Mouse (Mus musculus): ENCODE results near the gene Dst.

GRCm38 (mm10) chr1:34297636-34298035 is 389.6 kb downstream of the Dst start:
- TF ChIP-seq POLR2A (IDR thresholded peaks at IDR 0.05; ENCODE audit: insufficient read length, low read depth) (no peak), POLR2AphosphoS2 (IDR thresholded peaks at IDR 0.05; ENCODE audit: insufficient read length, low read depth) (no peak), TCF12 (IDR thresholded peaks at IDR 0.05; ENCODE audit: insufficient read depth, poor library complexity, severe bottlenecking) (no peak), MAX (IDR thresholded peaks at IDR 0.05; ENCODE audit: low read depth) (no peak), USF1 (IDR thresholded peaks at IDR 0.05; ENCODE audit: low read depth) (no peak), SRF (IDR thresholded peaks at IDR 0.05; ENCODE audit: control insufficient read depth, insufficient read length, low read depth) (no peak), E2F4 (IDR thresholded peaks at IDR 0.05; ENCODE audit: insufficient read depth) (no peak), REST (IDR thresholded peaks at IDR 0.05; ENCODE audit: insufficient read depth, insufficient read length) (no peak)

Data from myocyte (in vitro differentiated cells).